Mouse (Mus musculus) right cerebral cortex, postnatal 4 days (tissue): ENCODE measurements around the gene Ankrd34a.

Experiments used
- DNase-seq: peaks from one replicate; pipeline ENCODE4 v3.0.0-alpha.2; 2022

The Ankrd34a gene

GRCm38 (mm10) chr3:96596228-96596707 lies at the start of gene Ankrd34a:
Gene Ankrd34a, plus strand, starts transcription at chr3:96596636.
- peak; percentile 76 for DNase-seq

GRCm38 (mm10) chr3:96546880-96547279 lies 49.6 kb upstream of the Ankrd34a start:
- no peak for DNase-seq

GRCm38 (mm10) chr3:96547389-96547960 lies 49.0 kb upstream of the Ankrd34a start:
- peak; percentile 86 for DNase-seq

GRCm38 (mm10) chr3:96548824-96549223 lies 47.6 kb upstream of the Ankrd34a start:
- no peak for DNase-seq

GRCm38 (mm10) chr3:96549346-96549745 lies 47.1 kb upstream of the Ankrd34a start:
- DNase-seq, result no peak

GRCm38 (mm10) chr3:96551203-96551602 lies 45.2 kb upstream of the Ankrd34a start:
- DNase-seq, result peak; percentile 56

GRCm38 (mm10) chr3:96551890-96552289 lies 44.5 kb upstream of the Ankrd34a start:
- no peak for DNase-seq

- no peak for DNase-seq
Observed at GRCm38 (mm10) chr3:96553601-96554000, 42.8 kb upstream of the Ankrd34a start.

- DNase-seq, result no peak
Observed at GRCm38 (mm10) chr3:96554251-96554650, 42.2 kb upstream of the Ankrd34a start.

GRCm38 (mm10) chr3:96555041-96555596 lies 41.3 kb upstream of the Ankrd34a start:
- DNase-seq, result no peak

GRCm38 (mm10) chr3:96555999-96556614 lies 40.3 kb upstream of the Ankrd34a start:
- no peak for DNase-seq

- DNase-seq, result no peak
Observed at GRCm38 (mm10) chr3:96556651-96557635, 39.5 kb upstream of the Ankrd34a start.

GRCm38 (mm10) chr3:96557694-96558093 lies 38.7 kb upstream of the Ankrd34a start, which contains the start of gene Txnip:
Gene Txnip, plus strand, starts transcription at chr3:96557957.
- peak; percentile 99 for DNase-seq

- DNase-seq, result no peak
Observed at GRCm38 (mm10) chr3:96558159-96558558, 38.3 kb upstream of the Ankrd34a start.

GRCm38 (mm10) chr3:96558668-96559196 lies 37.7 kb upstream of the Ankrd34a start:
- DNase-seq, result no peak

- DNase-seq, result no peak
Observed at GRCm38 (mm10) chr3:96559398-96559910, 37.0 kb upstream of the Ankrd34a start.

GRCm38 (mm10) chr3:96559911-96560850 lies 36.3 kb upstream of the Ankrd34a start:
- DNase-seq, result no peak

GRCm38 (mm10) chr3:96560881-96561668 lies 35.4 kb upstream of the Ankrd34a start:
- no peak for DNase-seq

GRCm38 (mm10) chr3:96561946-96562681 lies 34.3 kb upstream of the Ankrd34a start:
- no peak for DNase-seq

GRCm38 (mm10) chr3:96563267-96563666 lies 33.2 kb upstream of the Ankrd34a start:
- no peak for DNase-seq
